Mouse (Mus musculus) forebrain, embryonic 12.5 days (tissue): Measurements from ENCODE around the gene Ankrd33. TPM values are rescaled to one million over a fixed set of nuclear protein-coding genes. Genes with fewer than 3 reads are reported as not detected.

Experiments
- ATAC-seq: fragments of 200-750 bp; cut with Nextera tagmentation; 2 replicates; pipeline ENCODE4 v1.8.0; 2017; ENCODE audit warnings: moderate TSS enrichment; ENCODE audit not compliant: low FRiP score
- H3K27ac ChIP-seq: fragments of 300-500 bp; sonication (generic); 2 replicates; pipeline ENCODE4 v1.5.1; 2016; ENCODE audit warnings: mild to moderate bottlenecking
- H3K27me3 ChIP-seq: fragments of 300-500 bp; sonication (generic); 2 replicates; pipeline ENCODE4 v1.6.1; 2016; ENCODE audit warnings: mild to moderate bottlenecking
- H3K36me3 ChIP-seq: fragments of 300-500 bp; sonication (generic); replicated peaks from 2 replicates; pipeline ENCODE4 v1.6.1; 2016; ENCODE audit warnings: mild to moderate bottlenecking
- H3K4me1 ChIP-seq: fragments of 300-500 bp; sonication (generic); 2 replicates; pipeline ENCODE4 v1.6.1; 2016
- H3K4me2 ChIP-seq: fragments of 300-500 bp; sonication (generic); 2 replicates; pipeline ENCODE4 v1.6.1; 2016; ENCODE audit warnings: mild to moderate bottlenecking, moderate library complexity
- H3K4me3 ChIP-seq: fragments of 300-500 bp; sonication (generic); replicated peaks from 2 replicates; pipeline ENCODE4 v1.5.1; 2016; ENCODE audit warnings: mild to moderate bottlenecking
- H3K9ac ChIP-seq: fragments of 300-500 bp; sonication (generic); 2 replicates; pipeline ENCODE4 v1.6.1; 2016; ENCODE audit warnings: mild to moderate bottlenecking
- H3K9me3 ChIP-seq: fragments of 300-500 bp; sonication (generic); 2 replicates; pipeline ENCODE4 v1.6.1; 2016
- WGBS: fragments of 180-500 bp; shearing (Covaris S2); methylation state at CpG from one replicate; pipeline ENCODE4 v1.1.7; 2016; 5-methylcytosine and 5-hydroxymethylcytosine counted together
- polyA plus RNA-seq: library from polyadenylated mRNA; unstranded; fragments of >200 nt; fragmentation: Nextera tagmentation; extraction: Ambion mirVana; gene quantifications from 2 replicates; pipeline ENCODE4 v1.2.1, GENCODE M21; 2016

Gene Ankrd33
- polyA plus RNA-seq, 1 experiment from 2014 or later = not detected

DNA sequence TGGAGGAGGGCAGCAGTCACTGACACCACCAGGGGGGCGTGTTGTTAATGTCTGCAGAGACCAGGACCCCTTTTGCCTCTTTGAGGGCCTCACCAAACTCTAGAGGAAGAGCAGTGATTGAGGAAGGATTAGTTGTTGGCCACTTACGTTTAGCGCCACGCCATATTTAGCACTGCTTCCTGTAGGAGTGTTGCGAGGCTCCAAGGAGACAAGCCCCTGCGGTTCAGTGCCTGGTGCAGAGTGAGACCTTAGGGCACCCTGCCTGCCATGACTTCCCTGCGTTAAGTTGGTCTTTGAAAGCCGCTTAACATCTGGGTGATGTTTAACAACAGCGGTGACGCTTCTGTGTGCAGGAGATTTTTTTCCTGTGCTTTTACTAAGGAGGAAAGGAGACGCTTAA, 15.9 kb downstream of the Ankrd33 start:
- 51% methylated on average over 11 of the region's 11 CpGs for WGBS
- Histone ChIP-seq H3K27ac (no peak overlapping the region), H3K4me2 (no peak overlapping the region), H3K9me3 (no peaks in the 10 kb centered on the region), H3K36me3 (no peaks in the 10 kb centered on the region), H3K4me3 (no peak overlapping the region), H3K4me1 (peaks cover 29% of the 10 kb centered on the region), H3K9ac (no peak overlapping the region), H3K27me3 (peaks cover 66% of the 10 kb centered on the region)
- ATAC-seq = no peak

DNA sequence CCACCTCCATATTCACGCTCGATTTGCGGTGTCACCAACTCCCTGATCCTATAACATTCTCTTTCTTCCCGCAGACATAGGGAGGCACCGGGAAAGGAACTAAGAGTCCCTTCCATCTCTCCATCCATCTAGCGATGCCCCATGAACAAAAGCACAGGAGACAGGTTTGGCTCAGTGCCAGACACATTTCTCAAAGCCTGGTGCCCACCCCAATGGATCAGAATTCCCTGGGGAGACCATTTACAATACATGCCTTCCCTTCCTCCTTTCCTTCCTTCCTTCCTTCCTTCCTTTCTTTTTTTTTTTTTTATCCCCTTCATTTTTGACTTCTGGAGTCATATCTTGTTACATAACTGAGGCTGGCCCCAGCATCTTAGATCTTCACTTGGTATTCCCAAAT, 16.5 kb downstream of the Ankrd33 start:
- Histone ChIP-seq H3K27ac (no peak overlapping the region), H3K4me2 (no peak overlapping the region), H3K9me3 (no peaks in the 10 kb centered on the region), H3K9ac (no peak overlapping the region), H3K4me1 (peaks cover 29% of the 10 kb centered on the region), H3K36me3 (no peaks in the 10 kb centered on the region), H3K4me3 (no peak overlapping the region), H3K27me3 (peaks cover 61% of the 10 kb centered on the region)
- WGBS = 65% methylated on average over 6 of the region's 6 CpGs
- no peak for ATAC-seq

DNA sequence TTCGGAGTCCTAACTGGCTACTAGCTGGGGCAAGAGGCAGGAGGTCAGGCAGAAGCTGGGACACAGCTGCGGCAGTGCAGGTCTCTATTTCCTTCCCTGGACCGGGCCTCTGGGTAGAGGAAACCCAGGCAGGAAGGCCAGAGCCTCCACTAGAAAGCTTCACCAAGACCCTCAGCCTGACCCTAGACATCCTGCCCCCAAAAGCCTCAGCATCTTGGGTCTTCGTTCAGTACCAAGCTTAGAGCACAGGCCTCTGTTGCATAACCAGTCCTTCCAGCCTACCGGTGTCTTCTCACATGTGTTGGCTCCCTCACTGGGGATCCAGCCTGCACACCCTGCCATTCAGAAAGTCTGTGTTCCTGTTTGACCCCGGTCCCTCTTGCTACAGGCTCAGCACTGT, 17.2 kb downstream of the Ankrd33 start:
- no peak overlapping the region for H3K4me2 ChIP-seq
- ATAC-seq = no peak
- no peaks in the 10 kb centered on the region for H3K9me3 ChIP-seq
- no peak overlapping the region for H3K9ac ChIP-seq
- no peaks in the 10 kb centered on the region for H3K36me3 ChIP-seq
- peaks cover 54% of the 10 kb centered on the region for H3K27me3 ChIP-seq
- H3K4me1 ChIP-seq = peaks cover 29% of the 10 kb centered on the region
- WGBS = 86% methylated on average over 6 of the region's 6 CpGs
- H3K27ac ChIP-seq = no peak overlapping the region
- no peak overlapping the region for H3K4me3 ChIP-seq

DNA sequence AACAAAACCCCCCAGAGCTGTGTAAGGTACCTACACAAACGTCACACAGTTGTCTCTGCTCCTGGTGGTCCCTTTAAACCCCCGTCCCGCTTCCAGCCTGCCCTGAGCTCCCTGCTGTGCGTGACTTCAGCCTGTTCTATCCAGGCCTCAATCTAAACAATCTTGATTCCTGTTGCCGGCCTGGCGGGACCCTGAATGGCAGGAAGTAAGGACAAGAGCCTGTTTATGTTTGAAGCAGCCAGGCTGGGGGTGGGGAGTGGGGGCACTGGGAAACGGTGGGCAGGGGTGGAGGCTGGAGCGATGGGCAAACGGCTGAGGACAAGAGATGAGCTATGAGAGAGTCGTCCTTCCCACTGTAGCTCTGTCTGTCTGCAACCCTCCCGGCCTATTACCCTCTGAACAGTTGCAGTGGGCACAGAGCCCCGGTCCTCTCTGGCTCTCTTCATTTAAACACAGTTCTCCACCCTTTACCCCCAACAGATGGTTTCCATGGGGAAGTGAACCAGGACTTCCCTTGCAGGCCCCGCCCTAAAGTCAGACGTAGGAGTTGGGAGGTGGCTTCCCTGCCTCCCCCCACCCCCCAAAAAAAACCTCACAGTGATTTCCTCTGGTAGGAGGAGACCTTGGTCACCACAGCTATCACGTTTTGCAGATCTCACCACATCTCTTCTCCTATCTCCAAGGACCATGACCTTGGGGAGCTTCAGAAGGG, 18.6 kb downstream of the Ankrd33 start:
- Histone ChIP-seq H3K9ac (peak overlapping the region; percentile 22; the same call in 1 of the 2 replicates), H3K4me3 (no peak overlapping the region), H3K4me1 (peaks cover 20% of the 10 kb centered on the region), H3K4me2 (no peak overlapping the region), H3K27ac (0 out of 2 replicates have a peak overlapping the region, but pooled peaks have one; percentile 15), H3K9me3 (no peaks in the 10 kb centered on the region), H3K27me3 (peaks cover 40% of the 10 kb centered on the region), H3K36me3 (no peaks in the 10 kb centered on the region)
- no peak for ATAC-seq
- 24% methylated on average over 15 of the region's 15 CpGs for whole genome bisulfite sequencing

DNA sequence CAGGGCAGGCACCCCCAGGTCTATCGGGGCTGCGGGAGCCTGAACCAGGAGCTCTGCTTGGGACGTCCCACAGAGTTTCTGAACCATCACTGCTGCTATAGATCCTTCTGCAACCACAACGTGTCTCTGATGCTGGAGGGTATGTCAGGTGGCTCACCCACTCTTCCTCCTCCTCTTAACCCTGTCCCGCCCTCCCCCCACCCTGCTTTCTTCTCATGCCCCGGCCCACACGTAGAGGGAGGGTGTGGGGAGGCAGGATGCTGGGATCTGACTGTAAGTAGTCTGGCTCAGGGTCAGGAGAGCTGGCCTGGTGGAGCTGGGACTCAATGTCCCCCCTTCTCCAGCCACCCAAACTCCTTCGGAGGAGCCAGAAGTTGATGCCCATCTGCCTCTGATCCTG, 19.9 kb downstream of the Ankrd33 start:
- ATAC-seq = no peak
- H3K4me3 ChIP-seq = no peak overlapping the region
- no peak overlapping the region for H3K4me2 ChIP-seq
- peaks cover 33% of the 10 kb centered on the region for H3K27me3 ChIP-seq
- H3K9me3 ChIP-seq = no peaks in the 10 kb centered on the region
- H3K36me3 ChIP-seq = no peaks in the 10 kb centered on the region
- no peak overlapping the region for H3K9ac ChIP-seq
- 68% methylated on average over 8 of the region's 8 CpGs for WGBS
- H3K4me1 ChIP-seq = peaks cover 33% of the 10 kb centered on the region
- no peak overlapping the region for H3K27ac ChIP-seq

DNA sequence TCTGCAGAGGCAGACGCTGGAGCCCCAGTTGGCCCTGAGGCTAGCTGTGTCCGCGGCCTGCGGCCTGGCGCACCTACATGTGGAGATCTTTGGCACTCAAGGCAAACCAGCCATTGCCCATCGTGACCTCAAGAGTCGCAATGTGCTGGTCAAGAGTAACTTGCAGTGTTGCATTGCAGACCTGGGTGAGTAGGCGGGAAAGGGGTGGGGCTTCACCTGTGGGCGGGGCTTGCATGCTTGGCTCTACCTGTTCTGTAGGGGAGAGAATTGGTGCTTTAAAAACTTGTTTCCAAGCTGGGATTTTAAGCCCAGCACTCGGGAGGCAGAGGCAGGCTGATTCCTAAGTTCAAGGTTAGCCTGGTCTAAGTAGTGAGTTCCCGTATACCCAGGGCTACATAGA, 21.9 kb downstream of the Ankrd33 start:
- H3K9me3 ChIP-seq = no peaks in the 10 kb centered on the region
- no peak overlapping the region for H3K27ac ChIP-seq
- H3K36me3 ChIP-seq = no peaks in the 10 kb centered on the region
- no peak overlapping the region for H3K4me3 ChIP-seq
- H3K4me1 ChIP-seq = peaks cover 34% of the 10 kb centered on the region
- H3K4me2 ChIP-seq = no peak overlapping the region
- peaks cover 20% of the 10 kb centered on the region for H3K27me3 ChIP-seq
- H3K9ac ChIP-seq = no peak overlapping the region
- WGBS = 80% methylated on average over 11 of the region's 11 CpGs
- ATAC-seq = no peak

DNA sequence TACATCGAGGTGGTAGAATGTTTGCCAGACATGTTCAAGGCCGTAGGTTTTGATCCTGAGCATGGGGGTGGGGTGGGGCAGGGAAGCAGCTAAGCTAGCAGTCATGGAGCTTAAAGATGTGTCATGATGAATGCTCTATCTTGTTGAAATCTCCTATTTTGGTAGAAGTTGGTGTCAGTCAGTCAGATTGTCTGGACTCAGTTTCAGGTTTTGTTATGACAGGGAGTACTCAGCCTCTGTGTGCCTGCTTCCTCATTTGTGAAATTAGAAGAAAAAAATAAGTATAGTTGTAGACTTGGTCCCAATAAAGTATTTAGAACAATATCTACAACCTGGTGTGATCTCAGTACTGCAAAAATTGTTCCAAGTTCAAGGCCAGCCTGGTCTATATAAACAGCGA, 23.1 kb downstream of the Ankrd33 start:
- 88% methylated on average over 3 of the region's 3 CpGs for WGBS
- no peak for ATAC-seq
- H3K27ac ChIP-seq = no peak overlapping the region
- no peaks in the 10 kb centered on the region for H3K9me3 ChIP-seq
- H3K9ac ChIP-seq = no peak overlapping the region
- H3K36me3 ChIP-seq = no peaks in the 10 kb centered on the region
- H3K27me3 ChIP-seq = peaks cover 17% of the 10 kb centered on the region
- no peak overlapping the region for H3K4me2 ChIP-seq
- no peak overlapping the region for H3K4me3 ChIP-seq
- peaks cover 41% of the 10 kb centered on the region for H3K4me1 ChIP-seq

DNA sequence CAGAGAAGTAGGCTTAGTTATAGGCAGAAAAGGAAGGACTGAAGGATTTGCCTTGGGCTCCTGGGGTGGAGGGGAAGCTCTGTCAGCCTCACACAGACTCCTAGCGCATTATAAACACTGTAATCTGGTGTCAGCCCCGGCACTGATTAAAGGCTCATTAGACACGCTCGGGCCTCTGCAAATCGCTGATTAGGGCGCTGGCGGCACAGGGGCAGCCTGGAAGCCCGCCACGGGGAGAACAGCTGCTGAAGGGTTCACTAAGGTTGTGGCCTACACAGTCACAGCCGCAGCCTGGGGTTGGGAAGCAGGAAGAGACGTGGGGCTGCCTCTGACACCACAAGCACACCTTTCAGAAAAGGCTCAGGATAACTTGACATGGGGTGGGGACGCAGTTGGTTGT, 24.3 kb downstream of the Ankrd33 start:
- H3K9me3 ChIP-seq = no peaks in the 10 kb centered on the region
- H3K4me1 ChIP-seq = peaks cover 34% of the 10 kb centered on the region
- 13% methylated on average over 12 of the region's 12 CpGs for WGBS
- H3K9ac ChIP-seq = no peak overlapping the region
- no peaks in the 10 kb centered on the region for H3K36me3 ChIP-seq
- H3K27me3 ChIP-seq = peaks cover 15% of the 10 kb centered on the region
- H3K27ac ChIP-seq = peak overlapping the region; percentile 37; the same call in 1 of the 2 replicates
- H3K4me2 ChIP-seq = 0 out of 2 replicates have a peak overlapping the region, but pooled peaks have one; percentile 2
- no peak overlapping the region for H3K4me3 ChIP-seq
- no peak for ATAC-seq

DNA sequence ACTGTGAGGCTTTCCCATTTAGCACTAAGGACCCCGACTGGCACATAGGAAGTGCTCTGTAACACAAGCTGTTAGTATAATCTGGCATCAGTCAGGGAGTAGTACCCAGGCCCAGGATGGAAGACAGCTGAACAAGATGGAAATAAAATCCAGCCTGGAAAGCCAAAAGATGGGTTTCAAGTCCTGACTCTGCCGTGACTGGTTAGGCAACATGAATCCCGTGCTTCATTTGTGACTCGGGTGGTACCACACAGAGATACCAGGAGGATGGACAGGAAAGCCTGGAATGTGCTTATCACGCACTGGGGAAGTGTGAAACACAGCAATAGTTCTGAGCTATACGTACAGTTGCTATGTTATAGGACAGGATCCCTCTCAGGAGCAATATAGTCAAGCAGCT, 25.0 kb downstream of the Ankrd33 start:
- Histone ChIP-seq H3K36me3 (no peaks in the 10 kb centered on the region), H3K9me3 (no peaks in the 10 kb centered on the region), H3K4me1 (peaks cover 41% of the 10 kb centered on the region), H3K27ac (no peak overlapping the region; the same call in 1 of the 2 replicates), H3K9ac (no peak overlapping the region), H3K4me3 (no peak overlapping the region), H3K27me3 (peaks cover 10% of the 10 kb centered on the region), H3K4me2 (no peak overlapping the region)
- WGBS = 55% methylated on average over 6 of the region's 6 CpGs
- ATAC-seq = peak; percentile 2; the same call in 1 of the 2 replicates

DNA sequence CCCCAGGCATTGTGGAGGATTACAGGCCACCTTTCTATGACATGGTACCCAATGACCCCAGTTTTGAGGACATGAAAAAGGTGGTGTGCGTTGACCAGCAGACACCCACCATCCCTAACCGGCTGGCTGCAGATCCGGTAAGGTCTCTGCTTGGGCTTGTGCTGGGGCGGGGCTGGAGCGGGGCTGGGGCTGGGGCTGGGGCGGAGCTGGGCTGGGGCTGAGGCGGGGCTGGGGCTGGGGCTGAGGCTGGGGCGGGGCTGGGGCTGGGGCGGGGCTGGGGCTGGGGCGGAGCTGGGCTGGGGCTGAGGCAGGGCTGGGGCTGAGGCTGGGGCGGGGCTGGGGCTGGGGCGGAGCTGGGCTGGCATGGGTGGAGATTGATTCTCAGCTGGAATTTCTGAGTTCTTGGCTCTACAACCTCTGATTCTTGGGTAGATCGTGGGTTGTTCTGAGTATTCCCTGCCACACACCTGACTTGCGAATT, 25.5 kb downstream of the Ankrd33 start:
- H3K4me2 ChIP-seq = no peak overlapping the region
- no peak overlapping the region for H3K4me3 ChIP-seq
- no peaks in the 10 kb centered on the region for H3K9me3 ChIP-seq
- H3K9ac ChIP-seq = no peak overlapping the region
- ATAC-seq = peak; percentile 52
- WGBS = 6% methylated on average over 8 of the region's 14 CpGs
- H3K4me1 ChIP-seq = peaks cover 46% of the 10 kb centered on the region
- H3K27ac ChIP-seq = no peak overlapping the region
- no peaks in the 10 kb centered on the region for H3K36me3 ChIP-seq
- peaks cover 7% of the 10 kb centered on the region for H3K27me3 ChIP-seq

DNA sequence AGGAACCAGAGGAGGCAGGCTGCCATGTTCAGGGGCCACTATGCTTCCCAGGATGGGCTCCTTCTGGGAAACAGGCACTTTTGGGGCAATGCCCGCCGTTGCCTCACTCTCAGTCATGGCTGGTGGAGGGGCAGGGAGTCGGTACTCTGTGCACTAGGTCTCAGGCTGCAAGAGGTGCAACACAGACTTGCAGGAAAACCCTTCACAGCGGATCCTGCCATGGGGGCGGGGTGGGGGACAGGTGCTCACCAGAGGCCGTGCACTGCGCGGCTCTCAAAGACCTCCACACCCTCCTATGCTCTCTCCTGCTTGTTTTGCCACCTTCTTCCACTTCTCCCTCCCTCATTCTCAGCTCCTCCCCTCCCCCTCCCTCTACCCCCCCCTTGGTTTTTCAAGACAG, 27.1 kb downstream of the Ankrd33 start:
- no peak overlapping the region for H3K9ac ChIP-seq
- no peaks in the 10 kb centered on the region for H3K9me3 ChIP-seq
- no peak overlapping the region for H3K4me2 ChIP-seq
- WGBS = 59% methylated on average over 8 of the region's 8 CpGs
- no peak overlapping the region for H3K27ac ChIP-seq
- peaks cover 7% of the 10 kb centered on the region for H3K27me3 ChIP-seq
- no peaks in the 10 kb centered on the region for H3K36me3 ChIP-seq
- no peak overlapping the region for H3K4me3 ChIP-seq
- ATAC-seq = no peak
- peaks cover 52% of the 10 kb centered on the region for H3K4me1 ChIP-seq

DNA sequence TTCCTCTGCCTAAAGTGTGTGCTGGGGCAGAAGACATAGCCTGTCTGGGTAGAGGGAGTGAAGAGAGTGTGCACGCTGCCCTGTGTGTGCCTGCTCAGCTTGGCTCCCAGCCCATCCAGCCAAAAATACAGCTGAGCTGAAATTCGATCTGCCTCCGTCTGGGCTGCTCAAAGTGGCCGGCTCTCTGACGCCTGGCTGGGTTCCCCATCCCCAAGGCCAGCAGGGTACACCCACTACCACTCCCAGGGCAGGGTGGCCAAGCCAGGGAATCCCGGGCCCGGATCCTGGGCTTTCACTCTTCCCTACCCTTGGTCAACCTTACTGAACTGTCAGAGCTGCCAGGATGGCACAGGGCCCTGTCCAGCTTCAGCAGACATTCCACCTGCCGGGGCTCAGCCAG, 27.9 kb downstream of the Ankrd33 start:
- Histone ChIP-seq H3K36me3 (no peaks in the 10 kb centered on the region), H3K4me1 (peaks cover 61% of the 10 kb centered on the region), H3K9ac (no peak overlapping the region), H3K27me3 (peaks cover 7% of the 10 kb centered on the region), H3K4me3 (no peak overlapping the region), H3K27ac (no peak overlapping the region), H3K9me3 (no peaks in the 10 kb centered on the region), H3K4me2 (no peak overlapping the region)
- no peak for ATAC-seq
- WGBS = 19% methylated on average over 8 of the region's 8 CpGs

DNA sequence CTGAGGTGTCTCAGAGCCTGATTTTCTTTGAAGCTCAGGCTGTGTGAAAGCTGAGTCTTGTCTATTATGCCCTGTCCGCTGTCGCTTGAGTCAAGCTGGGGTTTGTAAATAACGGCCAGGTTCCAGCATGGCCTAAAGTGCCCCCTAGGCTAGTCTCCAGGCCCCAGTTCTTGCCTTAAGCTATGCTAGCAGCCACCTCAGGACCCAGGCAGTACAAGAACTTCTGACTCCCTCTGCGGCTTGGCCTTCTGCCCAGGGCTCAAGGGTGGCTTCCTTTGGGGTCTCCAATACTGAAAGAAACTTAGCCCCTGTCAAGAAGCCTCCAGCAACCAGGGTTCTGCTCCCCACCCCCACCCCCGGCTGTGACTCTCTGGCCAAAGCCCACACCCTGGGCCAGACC, 28.6 kb downstream of the Ankrd33 start:
- no peak overlapping the region for H3K4me3 ChIP-seq
- no peak overlapping the region for H3K9ac ChIP-seq
- WGBS = 86% methylated on average over 5 of the region's 5 CpGs
- no peaks in the 10 kb centered on the region for H3K9me3 ChIP-seq
- no peaks in the 10 kb centered on the region for H3K36me3 ChIP-seq
- H3K27me3 ChIP-seq = peaks cover 7% of the 10 kb centered on the region
- H3K4me1 ChIP-seq = peaks cover 59% of the 10 kb centered on the region
- H3K27ac ChIP-seq = no peak overlapping the region
- ATAC-seq = no peak
- no peak overlapping the region for H3K4me2 ChIP-seq
